Mouse (Mus musculus) layer of hippocampus, adult 9-10 months (tissue): ENCODE data around the gene Hsd17b13.
"Not testable (repeated sequence)": the region's sequence is repeated elsewhere in the genome, so short reads cannot be mapped to it uniquely, and the experiment has no call there.

Experiments
- DNase-seq: peaks from one replicate; pipeline ENCODE4 v3.0.0; 2022; ENCODE audit warnings: low spot score

The Hsd17b13 gene

GRCm38 (mm10) chr5:103980705-103981560, 3.7 kb upstream of the Hsd17b13 start:
- no peak for DNase-seq

- DNase-seq: no peak
These were observed 829 bp upstream of the Hsd17b13 start for GRCm38 (mm10) chr5:103977907-103978570.

- DNase-seq: no peak
These were observed 1.5 kb downstream of the Hsd17b13 start for GRCm38 (mm10) chr5:103975736-103976135.

GRCm38 (mm10) chr5:103972801-103973200, 4.4 kb downstream of the Hsd17b13 start:
- no peak for DNase-seq

- DNase-seq: no peak
These were observed 4.8 kb downstream of the Hsd17b13 start for GRCm38 (mm10) chr5:103972379-103972778.

- DNase-seq: no peak
These were observed 6.2 kb downstream of the Hsd17b13 start for GRCm38 (mm10) chr5:103971051-103971450.

- no peak for DNase-seq
These were observed 14.2 kb downstream of the Hsd17b13 start for GRCm38 (mm10) chr5:103962935-103963429.

- DNase-seq: no peak
These were observed 22.6 kb downstream of the Hsd17b13 start for GRCm38 (mm10) chr5:103954638-103955037.

- no peak for DNase-seq
These were observed 23.8 kb downstream of the Hsd17b13 start for GRCm38 (mm10) chr5:103953135-103954083.

- DNase-seq: not testable (repeated sequence)
These were observed 27.1 kb downstream of the Hsd17b13 start for GRCm38 (mm10) chr5:103950138-103950537.

- no peak for DNase-seq
These were observed 34.0 kb downstream of the Hsd17b13 start for GRCm38 (mm10) chr5:103943183-103943582.

- DNase-seq: no peak
These were observed 37.4 kb downstream of the Hsd17b13 start for GRCm38 (mm10) chr5:103939856-103940255.

GRCm38 (mm10) chr5:103939350-103939652, 37.9 kb downstream of the Hsd17b13 start:
- DNase-seq: no peak

- DNase-seq: no peak
These were observed 38.5 kb downstream of the Hsd17b13 start for GRCm38 (mm10) chr5:103938547-103939349.

- DNase-seq: no peak
These were observed 40.2 kb downstream of the Hsd17b13 start for GRCm38 (mm10) chr5:103936906-103937589.

GRCm38 (mm10) chr5:103931924-103932323, 45.3 kb downstream of the Hsd17b13 start:
- DNase-seq: not testable (repeated sequence)

- no peak for DNase-seq
These were observed 46.7 kb downstream of the Hsd17b13 start for GRCm38 (mm10) chr5:103930511-103930910.

- no peak for DNase-seq
These were observed 49.0 kb downstream of the Hsd17b13 start for GRCm38 (mm10) chr5:103928196-103928550.

- DNase-seq: peak; percentile 97
These were observed 49.6 kb downstream of the Hsd17b13 start for GRCm38 (mm10) chr5:103927429-103928195.

GRCm38 (mm10) chr5:103926398-103926797, 50.8 kb downstream of the Hsd17b13 start:
- DNase-seq: no peak
